In genomic region chr15:98880978-98881655, GRCm38 (mm10) we compare ENCODE assay signal across 8 mouse cellular contexts. TPM values are rescaled to one million over a fixed set of nuclear protein-coding genes. Genes with fewer than 3 reads are reported as not detected.
DNase-seq lines count a peak whose midpoint lies in the region; ATAC-seq and TF ChIP-seq lines count a peak whose summit lies in the region.

No protein-coding gene starts in this region.

- WGBS in forebrain, embryonic 14.5 days, result under 1% methylated on average over 45 of the region's 48 CpGs
- WGBS in lung, adult 2 months, result under 1% methylated on average over 47 of the region's 48 CpGs

- peak; percentile 97 for DNase-seq in ES-E14 (ENCODE audit: low read depth, low spot score)
- peak; percentile 94 for DNase-seq in cerebellum, adult 11 months
- DNase-seq in forebrain, embryonic 14.5 days (ENCODE audit: low spot score), result peak; percentile 99
- peak; percentile 84 to 86 for DNase-seq in heart, postnatal 14 days
- peak; percentile 85 to 94 for DNase-seq in layer of hippocampus, adult 18-20 months (ENCODE audit: low spot score in 2 of 2)
- peak; percentile 84 for DNase-seq in lung, adult 2 months
- peak; percentile 89 to 94 for DNase-seq in thymus, adult 18-20 months

- peak overlapping the region; percentile 81 for H3K9ac ChIP-seq in ES-E14 (ENCODE audit: insufficient read depth, low read depth, low read length, poor library complexity, severe bottlenecking)
- peak overlapping the region; percentile 74 for H3K9ac ChIP-seq in forebrain, embryonic 14.5 days (ENCODE audit: low read length)

- no peaks in the 10 kb centered on the region for H3K9me3 ChIP-seq in ES-E14 (ENCODE audit: control insufficient read depth, insufficient read depth, low read depth, low read length)
- H3K9me3 ChIP-seq in forebrain, embryonic 14.5 days (replicated peaks; ENCODE audit: control insufficient read depth, low read length), result no peaks in the 10 kb centered on the region

- peaks cover 15% of the 10 kb centered on the region for H3K36me3 ChIP-seq in ES-E14 (ENCODE audit: control insufficient read depth, insufficient read depth, low read length, poor library complexity, severe bottlenecking)
- peaks cover 16% of the 10 kb centered on the region; the same call in 1 of the 2 replicates for H3K36me3 ChIP-seq in forebrain, embryonic 14.5 days (ENCODE audit: control insufficient read depth, insufficient read depth, low read length)

- H3K4me1 ChIP-seq in ES-E14 (ENCODE audit: control insufficient read depth in 2 of 2, insufficient read depth in 2 of 2, low read length in 2 of 2, poor library complexity in 1 of 2), result peaks cover 2 to 5% of the 10 kb centered on the region in 2 experiments; a peak in 3 of 4 replicates
- peaks cover 10% of the 10 kb centered on the region for H3K4me1 ChIP-seq in forebrain, embryonic 14.5 days (ENCODE audit: control insufficient read depth, insufficient read depth, low read length)
- H3K4me1 ChIP-seq in lung, adult 2 months (ENCODE audit: control insufficient read depth, insufficient read depth, low read length), result no peaks in the 10 kb centered on the region

- peak overlapping the region; percentile 81 for H3K4me2 ChIP-seq in forebrain, embryonic 14.5 days (ENCODE audit: low read length)

- intact Hi-C loops in heart, postnatal 14 days (cut with DNase I), result loop anchor here (2.0 kb wide), 1 partner anchor 48 kb away; no protein-coding TSS in a partner anchor

- in situ Hi-C loops in ES-E14 (cut with MboI; ENCODE audit: low sequenced_read_pairs in 2 of 2, unreplicated experiment in 2 of 2), result no loop called here

- H3K27me3 ChIP-seq in forebrain, embryonic 14.5 days (replicated peaks; ENCODE audit: control insufficient read depth, insufficient read depth, low read length), result no peaks in the 10 kb centered on the region

- peak; percentile 64; the same call in 1 of the 2 replicates for TF ChIP-seq POLR2A in lung, adult 2 months (IDR thresholded peaks at IDR 0.05; ENCODE audit: borderline replicate concordance, extremely low read depth, low read depth, low read length)

- TF ChIP-seq CTCF in lung, adult 2 months (IDR thresholded peaks at IDR 0.05; ENCODE audit: insufficient read depth, low read length), result 0 out of 2 replicates have a peak, but pooled peaks have one; percentile 0

- peak overlapping the region; percentile 68 for H3K27ac ChIP-seq in ES-E14 (ENCODE audit: insufficient read depth, low read depth, low read length, poor library complexity, severe bottlenecking)
- peak overlapping the region; percentile 81 for H3K27ac ChIP-seq in forebrain, embryonic 14.5 days (ENCODE audit: low read depth, low read length)

- peak overlapping the region; percentile 78 to 84 for H3K4me3 ChIP-seq in ES-E14 (ENCODE audit: insufficient read depth in 1 of 2, low read depth in 1 of 2, low read length in 2 of 2, poor library complexity in 1 of 2, severe bottlenecking in 1 of 2)
- peak overlapping the region; percentile 53 for H3K4me3 ChIP-seq in forebrain, embryonic 14.5 days (ENCODE audit: low read depth, low read length)
- peak overlapping the region; percentile 78 for H3K4me3 ChIP-seq in lung, adult 2 months (replicated peaks; ENCODE audit: extremely low read depth, low read depth, low read length)

- ATAC-seq in forebrain, embryonic 14.5 days, result peak; percentile 98
- ATAC-seq in neutrophil, adult 5-6 weeks (ENCODE audit: extremely low read depth, insufficient number of reproducible peaks, low FRiP score, poor library complexity, severe bottlenecking), result peak; percentile 83

TF ChIP-seq in ES-E14, 5 proteins besides CTCF, POLR2A, EP300 and RAD21:
- TF ChIP-seq ZNF384 (IDR thresholded peaks at IDR 0.05; ENCODE audit: low read depth, low read length) (no peak), CHD2 (IDR thresholded peaks at IDR 0.05; ENCODE audit: low read depth, low read length) (no peak), ZC3H11A (IDR thresholded peaks at IDR 0.05; ENCODE audit: borderline replicate concordance, low read depth, low read length) (no peak), MAFK (IDR thresholded peaks at IDR 0.05; ENCODE audit: insufficient read depth, low read depth, low read length) (no peak), HCFC1 (IDR thresholded peaks at IDR 0.05; ENCODE audit: borderline replicate concordance, insufficient read depth, low read length) (no peak; the same call in 1 of the 2 replicates)

RNA-seq across cellular contexts. Expression of gene Kmt2d, which starts 10.1 kb away (rescaled TPM):
- 30.7 and 35.9 TPM in 2 replicates for total RNA-seq in ES-E14 (2012; rRNA removed)
- polyA plus RNA-seq in forebrain, embryonic 14.5 days (2014; fragmentation: Nextera tagmentation; extraction: Ambion mirVana), result 8.0 and 12.2 TPM in 2 replicates
- total RNA-seq in heart, postnatal 14 days (2021), result 10 to 100 TPM; 63.2 to 64.5 TPM
- total RNA-seq in layer of hippocampus, adult 18-20 months (2021), result 100 to 1,000 TPM in 1 of 2 experiments, 10 to 100 TPM in 1; 89.1 to 103 TPM
- polyA plus RNA-seq in lung, adult 2 months (2012; rRNA removed), result 24.7 and 36.0 TPM in 2 replicates
- total RNA-seq in neutrophil, adult 5-6 weeks (2017), result 95.0 and 109 TPM in 2 replicates

RNA-seq across cellular contexts. Expression of gene Rhebl1, which starts 13.2 kb away (rescaled TPM):
- total RNA-seq in ES-E14 (2012; rRNA removed), result 43.6 and 48.2 TPM in 2 replicates
- 30.3 and 33.5 TPM in 2 replicates for polyA plus RNA-seq in forebrain, embryonic 14.5 days (2014; fragmentation: Nextera tagmentation; extraction: Ambion mirVana)
- total RNA-seq in heart, postnatal 14 days (2021), result 1 to 10 TPM; 1.6 to 2.0 TPM
- 1 to 10 TPM; 5.7 to 6.3 TPM for total RNA-seq in layer of hippocampus, adult 18-20 months (2021)
- polyA plus RNA-seq in lung, adult 2 months (2012; rRNA removed), result 5.4 and 5.6 TPM in 2 replicates
- 18.3 and 20.0 TPM in 2 replicates for total RNA-seq in neutrophil, adult 5-6 weeks (2017)

RNA-seq across cellular contexts. Expression of gene Dhh, which starts 17.2 kb away (rescaled TPM):
- total RNA-seq in ES-E14 (2012; rRNA removed), result 1.0 and 1.2 TPM in 2 replicates
- 0.18 and 0.36 TPM in 2 replicates for polyA plus RNA-seq in forebrain, embryonic 14.5 days (2014; fragmentation: Nextera tagmentation; extraction: Ambion mirVana)
- 1 to 10 TPM; 2.0 to 2.7 TPM for total RNA-seq in heart, postnatal 14 days (2021)
- under 1 TPM; 0.08 to 0.15 TPM for total RNA-seq in layer of hippocampus, adult 18-20 months (2021)
- polyA plus RNA-seq in lung, adult 2 months (2012; rRNA removed), result 2.5 and 2.8 TPM in 2 replicates
- 0.70 TPM in 1 of 2 replicates, not detected in the other for total RNA-seq in neutrophil, adult 5-6 weeks (2017)

RNA-seq across cellular contexts. Expression of gene Lmbr1l, which starts 36.9 kb away (rescaled TPM):
- 55.1 and 73.3 TPM in 2 replicates for total RNA-seq in ES-E14 (2012; rRNA removed)
- 10.9 TPM in 2 replicates for polyA plus RNA-seq in forebrain, embryonic 14.5 days (2014; fragmentation: Nextera tagmentation; extraction: Ambion mirVana)
- total RNA-seq in heart, postnatal 14 days (2021), result 10 to 100 TPM; 13.6 to 13.7 TPM
- total RNA-seq in layer of hippocampus, adult 18-20 months (2021), result 10 to 100 TPM; 13.7 to 14.0 TPM
- 56.0 and 72.1 TPM in 2 replicates for polyA plus RNA-seq in lung, adult 2 months (2012; rRNA removed)
- total RNA-seq in neutrophil, adult 5-6 weeks (2017), result 144 and 182 TPM in 2 replicates

RNA-seq across cellular contexts. Expression of gene Prkag1, which starts 49.8 kb away (rescaled TPM):
- 36.6 and 54.7 TPM in 2 replicates for total RNA-seq in ES-E14 (2012; rRNA removed)
- 82.1 and 87.3 TPM in 2 replicates for polyA plus RNA-seq in forebrain, embryonic 14.5 days (2014; fragmentation: Nextera tagmentation; extraction: Ambion mirVana)
- 10 to 100 TPM; 91.8 to 93.6 TPM for total RNA-seq in heart, postnatal 14 days (2021)
- 10 to 100 TPM; 50.6 to 51.1 TPM for total RNA-seq in layer of hippocampus, adult 18-20 months (2021)
- 51.0 and 62.8 TPM in 2 replicates for polyA plus RNA-seq in lung, adult 2 months (2012; rRNA removed)
- total RNA-seq in neutrophil, adult 5-6 weeks (2017), result 107 and 111 TPM in 2 replicates

Comparison
In these comparisons a context has a peak if more than half of its experiments do, and no peak if none do; other contexts are left out.
1. Peak in every context shown above with its lines: DNase-seq, ATAC-seq, H3K4me3 ChIP-seq and H3K27ac ChIP-seq.